ENCODE assay signal across 9 mouse cellular contexts in genomic region chr12:4679971-4680370, GRCm38 (mm10). TPM values are rescaled to one million over a fixed set of nuclear protein-coding genes. Genes with fewer than 3 reads are reported as not detected.
A peak's percentile ranks its signal among the peaks of the same experiment; 100 is the strongest.
DNase-seq lines count a peak whose midpoint lies in the region; ATAC-seq lines count a peak whose summit lies in the region.
"Had no signal": no experiment of that assay in that cellular context is flagged by ENCODE, and none has a peak within 500 bp of the region (broad histone marks: within the 10 kb centered on the region; RNA-seq: fewer than 3 reads in every experiment).

No protein-coding gene starts in this region.

- no peaks in the 10 kb centered on the region for H3K27me3 ChIP-seq in hindbrain, embryonic 11.5 days (ENCODE audit: control insufficient read depth, insufficient read depth, low read length)

- DNase-seq in spleen, postnatal 10 days (ENCODE audit: low spot score in 2 of 2): peak; percentile 19 to 42
- no peak for DNase-seq in spleen, adult 18-20 months
- DNase-seq in frontal cortex, postnatal 36 days (ENCODE audit: low spot score in 2 of 2): peak; percentile 76 to 88
- peak; percentile 69 to 85 for DNase-seq in left cerebral cortex, postnatal 14 days (ENCODE audit: low spot score in 2 of 2)
- no peak for DNase-seq in adrenal gland, adult (ENCODE audit: inconsistent age in 2 of 2, low spot score in 1 of 2)
- no peak for DNase-seq in hindbrain, embryonic 11.5 days (ENCODE audit: low spot score)
- DNase-seq in gastrocnemius, postnatal 10 days: no peak
- DNase-seq: lung, postnatal 10 days had no signal

- no peak overlapping the region for H3K4me2 ChIP-seq in hindbrain, embryonic 11.5 days (replicated peaks; ENCODE audit: low read depth, low read length)

- no peaks in the 10 kb centered on the region for H3K36me3 ChIP-seq in hindbrain, embryonic 11.5 days (ENCODE audit: control insufficient read depth, insufficient read depth, low read length)

- no peak overlapping the region for H3K9ac ChIP-seq in hindbrain, embryonic 11.5 days (ENCODE audit: low read depth, low read length)

- 80% methylated on average over 4 of the region's 4 CpGs for WGBS in hindbrain, embryonic 11.5 days

- no peak overlapping the region for H3K4me3 ChIP-seq in hindbrain, embryonic 11.5 days (ENCODE audit: low read depth, low read length)

- intact Hi-C loops in left cerebral cortex, postnatal 14 days (cut with DNase I): no loop called here

- H3K9me3 ChIP-seq in hindbrain, embryonic 11.5 days (ENCODE audit: control insufficient read depth, low read length): no peaks in the 10 kb centered on the region

- no peak for ATAC-seq in hindbrain, embryonic 11.5 days (ENCODE audit: low FRiP score)
- ATAC-seq: hindbrain, postnatal 0 days had no signal

- no peaks in the 10 kb centered on the region for H3K4me1 ChIP-seq in hindbrain, embryonic 11.5 days (replicated peaks; ENCODE audit: control insufficient read depth, insufficient read depth, low read length)

- H3K27ac ChIP-seq in hindbrain, embryonic 11.5 days (ENCODE audit: low read depth, low read length): no peak overlapping the region
- H3K27ac ChIP-seq: hindbrain, postnatal 0 days had no signal

RNA-seq across cellular contexts. Expression of gene Fam228a, which starts 58.3 kb away (rescaled TPM):
- 1 to 10 TPM; 1.1 to 1.8 TPM for total RNA-seq in left cerebral cortex, postnatal 14 days (2021)
- 0.13 and 1.4 TPM in 2 replicates for polyA plus RNA-seq in hindbrain, embryonic 11.5 days (2014; fragmentation: Nextera tagmentation; extraction: Ambion mirVana)
- total RNA-seq in gastrocnemius, postnatal 10 days (2021): under 1 TPM; 0.14 to 0.27 TPM

Comparison
In these comparisons a context has a peak if more than half of its experiments do, and no peak if none do; other contexts are left out.
1. DNase-seq: peak in spleen, postnatal 10 days (2 of 2), frontal cortex, postnatal 36 days (2 of 2) and left cerebral cortex, postnatal 14 days (2 of 2); none in spleen, adult 18-20 months (0 of 2), adrenal gland, adult (0 of 2), hindbrain, embryonic 11.5 days (single experiment) and gastrocnemius, postnatal 10 days (single experiment).